20 mouse cellular contexts compared by ENCODE assay signal in the genomic region with DNA sequence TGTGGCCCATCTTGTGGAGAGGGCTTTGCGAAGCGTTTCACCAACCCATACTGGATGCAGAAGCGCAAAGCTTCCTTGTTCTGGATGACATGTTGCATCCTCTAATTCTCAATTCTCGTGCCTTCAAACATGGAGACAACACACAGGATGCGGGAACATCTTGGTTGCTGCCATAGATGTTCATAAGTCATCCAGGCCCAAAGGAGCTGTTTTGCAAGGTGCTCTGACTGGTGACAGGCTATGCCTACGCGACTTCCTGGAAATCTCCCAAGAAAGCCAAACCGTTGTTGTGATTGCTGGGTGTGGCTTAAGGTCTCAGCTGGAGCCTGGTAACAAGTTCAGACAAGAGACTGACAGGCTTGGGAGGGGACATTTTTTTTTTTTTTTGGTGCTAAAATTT. TPM values are rescaled to one million over a fixed set of nuclear protein-coding genes. Genes with fewer than 3 reads are reported as not detected.
DNase-seq lines count a peak whose midpoint lies in the region; ATAC-seq and TF ChIP-seq lines count a peak whose summit lies in the region.
"Had no signal": no experiment of that assay in that cellular context is flagged by ENCODE, and none has a peak within 500 bp of the region (broad histone marks: within the 10 kb centered on the region; RNA-seq: fewer than 3 reads in every experiment).

No protein-coding gene starts in this region.

- no peak overlapping the region for H3K9ac ChIP-seq in lung, embryonic 14.5 days

- no peak overlapping the region for H3K4me2 ChIP-seq in lung, embryonic 14.5 days

- intact Hi-C loops in heart, postnatal 36 days (cut with DNase I), result no loop called here

- H3K4me3 ChIP-seq in lung, embryonic 14.5 days (ENCODE audit: low read depth, low read length), result no peak overlapping the region

- 57% methylated on average over 8 of the region's 8 CpGs for WGBS in lung, embryonic 14.5 days

- H3K9me3 ChIP-seq in lung, embryonic 14.5 days (ENCODE audit: low read depth, low read length), result no peaks in the 10 kb centered on the region
- H3K9me3 ChIP-seq: embryonic facial prominence, embryonic 13.5 days; forebrain, embryonic 10.5 days; heart, embryonic 10.5 days had no signal

- no peak for TF ChIP-seq CTCF in lung, embryonic 14.5 days (IDR thresholded peaks at IDR 0.05; ENCODE audit: low read depth)

- H3K4me1 ChIP-seq in lung, embryonic 14.5 days (ENCODE audit: insufficient read depth), result peaks cover 7% of the 10 kb centered on the region; the same call in 1 of the 2 replicates

- peaks cover 14% of the 10 kb centered on the region for H3K27me3 ChIP-seq in lung, embryonic 14.5 days (ENCODE audit: insufficient read depth, low read length)

- ATAC-seq in lung, embryonic 14.5 days (ENCODE audit: insufficient read depth), result no peak
- ATAC-seq: hindbrain, embryonic 16.5 days had no signal

- peak; percentile 80 for DNase-seq in heart, adult 11 months
- DNase-seq in heart, postnatal 36 days, result no peak
- DNase-seq in lung, embryonic 14.5 days, result peak; percentile 12
- DNase-seq in lung, adult 18-20 months, result no peak
- DNase-seq in ES-CJ7 (ENCODE audit: low read depth, low spot score), result peak; percentile 42
- peak; percentile 16 for DNase-seq in fat pad, adult 2 months (ENCODE audit: extremely low read depth, low read depth, low spot score)
- no peak for DNase-seq in lung, postnatal 10 days
- DNase-seq: adrenal gland, adult 8-10 months; cerebellum, adult 11-12 months; cerebellum, adult 9-10 months; cerebellum, postnatal 25 days; gastrocnemius, postnatal 36 days; heart, adult 18-20 months had no signal

- no peaks in the 10 kb centered on the region for H3K36me3 ChIP-seq in lung, embryonic 14.5 days (ENCODE audit: insufficient read depth)
- H3K36me3 ChIP-seq: embryonic facial prominence, embryonic 13.5 days; forebrain, embryonic 10.5 days; heart, embryonic 10.5 days had no signal

- H3K27ac ChIP-seq in lung, embryonic 14.5 days (ENCODE audit: low read depth), result no peak overlapping the region
- H3K27ac ChIP-seq: embryonic facial prominence, embryonic 13.5 days had no signal

RNA-seq across cellular contexts. Expression of gene Ccna1, which starts 1.1 kb away (rescaled TPM):
- total RNA-seq in heart, postnatal 36 days (2021), result not detected
- polyA plus RNA-seq in lung, embryonic 14.5 days (2014; fragmentation: Nextera tagmentation; extraction: Ambion mirVana), result 1.4 and 1.5 TPM in 2 replicates
- total RNA-seq: adrenal gland, adult 8-10 months; gastrocnemius, adult 8-10 months; gastrocnemius, postnatal 36 days; heart, adult 18-20 months; hematopoietic stem cell, adult 5-6 weeks had no signal
- polyA plus RNA-seq: C2C12 had no signal

RNA-seq across cellular contexts. Expression of gene Spg20, which starts 55.5 kb away (rescaled TPM):
- total RNA-seq in heart, postnatal 36 days (2021), result 10 to 100 TPM; 40.3 to 40.9 TPM
- 45.9 and 46.9 TPM in 2 replicates for polyA plus RNA-seq in lung, embryonic 14.5 days (2014; fragmentation: Nextera tagmentation; extraction: Ambion mirVana)

Comparison
In these comparisons a context has a peak if more than half of its experiments do, and no peak if none do; other contexts are left out.
1. DNase-seq: peak in heart, adult 11 months (single experiment), lung, embryonic 14.5 days (single experiment), ES-CJ7 (single experiment) and fat pad, adult 2 months (single experiment); none in heart, postnatal 36 days (0 of 2), lung, adult 18-20 months (0 of 2) and lung, postnatal 10 days (single experiment).